Mouse (Mus musculus): ENCODE data around the gene Il17d. TPM values are rescaled to one million over a fixed set of nuclear protein-coding genes. Genes with fewer than 3 reads are reported as not detected.

The Il17d gene
- polyA plus RNA-seq, 1 experiment from 2014 or later, result 5.0 TPM

- Histone ChIP-seq H3K4me2 (ENCODE audit: low read length) (no peak overlapping the region), H3K9ac (replicated peaks; ENCODE audit: low read depth, low read length) (no peak overlapping the region), H3K27me3 (replicated peaks; ENCODE audit: control insufficient read depth, insufficient read depth, low read length) (no peaks in the 10 kb centered on the region), H3K9me3 (ENCODE audit: control insufficient read depth, low read length) (no peaks in the 10 kb centered on the region), H3K4me1 (replicated peaks; ENCODE audit: control insufficient read depth, insufficient read depth, low read length) (no peaks in the 10 kb centered on the region), H3K4me3 (replicated peaks; ENCODE audit: low read length) (no peak overlapping the region), H3K36me3 (ENCODE audit: control insufficient read depth, insufficient read depth) (no peaks in the 10 kb centered on the region), H3K27ac (ENCODE audit: low read length) (no peak overlapping the region)
- ATAC-seq, result no peak
- WGBS, result 90% methylated on average over 7 of the region's 7 CpGs
Measured at GRCm38 (mm10) chr14:57517001-57517400, 7.6 kb upstream of the Il17d start.

GRCm38 (mm10) chr14:57523762-57524161, 815 bp upstream of the Il17d start:
- peaks cover 9% of the 10 kb centered on the region for H3K4me1 ChIP-seq (replicated peaks; ENCODE audit: control insufficient read depth, insufficient read depth, low read length)
- H3K36me3 ChIP-seq (ENCODE audit: control insufficient read depth, insufficient read depth), result no peaks in the 10 kb centered on the region
- no peak for ATAC-seq
- no peaks in the 10 kb centered on the region for H3K9me3 ChIP-seq (ENCODE audit: control insufficient read depth, low read length)
- WGBS, result 60% methylated on average over 9 of the region's 9 CpGs
- no peak overlapping the region for H3K27ac ChIP-seq (ENCODE audit: low read length)
- no peak overlapping the region for H3K9ac ChIP-seq (replicated peaks; ENCODE audit: low read depth, low read length)
- H3K4me3 ChIP-seq (replicated peaks; ENCODE audit: low read length), result no peak overlapping the region
- H3K27me3 ChIP-seq (replicated peaks; ENCODE audit: control insufficient read depth, insufficient read depth, low read length), result no peaks in the 10 kb centered on the region
- no peak overlapping the region for H3K4me2 ChIP-seq (ENCODE audit: low read length)

GRCm38 (mm10) chr14:57525388-57526049, 942 bp downstream of the Il17d start:
- Histone ChIP-seq H3K9me3 (ENCODE audit: control insufficient read depth, low read length) (no peaks in the 10 kb centered on the region), H3K4me3 (replicated peaks; ENCODE audit: low read length) (peak overlapping the region; percentile 77), H3K36me3 (ENCODE audit: control insufficient read depth, insufficient read depth) (no peaks in the 10 kb centered on the region), H3K27ac (ENCODE audit: low read length) (peak overlapping the region; percentile 50; the same call in 1 of the 2 replicates), H3K4me2 (ENCODE audit: low read length) (peak overlapping the region; percentile 61), H3K9ac (replicated peaks; ENCODE audit: low read depth, low read length) (peak overlapping the region; percentile 80), H3K4me1 (replicated peaks; ENCODE audit: control insufficient read depth, insufficient read depth, low read length) (peaks cover 9% of the 10 kb centered on the region), H3K27me3 (replicated peaks; ENCODE audit: control insufficient read depth, insufficient read depth, low read length) (no peaks in the 10 kb centered on the region)
- WGBS, result 2% methylated on average over 44 of the region's 60 CpGs
- peak; percentile 76 for ATAC-seq

GRCm38 (mm10) chr14:57526050-57526623, 1.6 kb downstream of the Il17d start:
- no peaks in the 10 kb centered on the region for H3K27me3 ChIP-seq (replicated peaks; ENCODE audit: control insufficient read depth, insufficient read depth, low read length)
- no peaks in the 10 kb centered on the region for H3K9me3 ChIP-seq (ENCODE audit: control insufficient read depth, low read length)
- peak overlapping the region; percentile 61 for H3K4me2 ChIP-seq (ENCODE audit: low read length)
- H3K36me3 ChIP-seq (ENCODE audit: control insufficient read depth, insufficient read depth), result no peaks in the 10 kb centered on the region
- peaks cover 9% of the 10 kb centered on the region for H3K4me1 ChIP-seq (replicated peaks; ENCODE audit: control insufficient read depth, insufficient read depth, low read length)
- 56% methylated on average over 10 of the region's 10 CpGs for WGBS
- H3K4me3 ChIP-seq (replicated peaks; ENCODE audit: low read length), result peak overlapping the region; percentile 77
- no peak overlapping the region for H3K9ac ChIP-seq (replicated peaks; ENCODE audit: low read depth, low read length)
- peak; percentile 14 for ATAC-seq
- no peak overlapping the region for H3K27ac ChIP-seq (ENCODE audit: low read length)

GRCm38 (mm10) chr14:57527122-57527521, 2.5 kb downstream of the Il17d start:
- no peaks in the 10 kb centered on the region for H3K9me3 ChIP-seq (ENCODE audit: control insufficient read depth, low read length)
- ATAC-seq, result no peak
- H3K36me3 ChIP-seq (ENCODE audit: control insufficient read depth, insufficient read depth), result no peaks in the 10 kb centered on the region
- no peaks in the 10 kb centered on the region for H3K27me3 ChIP-seq (replicated peaks; ENCODE audit: control insufficient read depth, insufficient read depth, low read length)
- H3K27ac ChIP-seq (ENCODE audit: low read length), result no peak overlapping the region
- no peak overlapping the region for H3K9ac ChIP-seq (replicated peaks; ENCODE audit: low read depth, low read length)
- no peak overlapping the region for H3K4me2 ChIP-seq (ENCODE audit: low read length)
- WGBS, result 55% methylated on average over 7 of the region's 7 CpGs
- peaks cover 9% of the 10 kb centered on the region for H3K4me1 ChIP-seq (replicated peaks; ENCODE audit: control insufficient read depth, insufficient read depth, low read length)
- no peak overlapping the region for H3K4me3 ChIP-seq (replicated peaks; ENCODE audit: low read length)

- H3K9me3 ChIP-seq (ENCODE audit: control insufficient read depth, low read length), result no peaks in the 10 kb centered on the region
- no peak overlapping the region for H3K4me3 ChIP-seq (replicated peaks; ENCODE audit: low read length)
- H3K9ac ChIP-seq (replicated peaks; ENCODE audit: low read depth, low read length), result no peak overlapping the region
- H3K27me3 ChIP-seq (replicated peaks; ENCODE audit: control insufficient read depth, insufficient read depth, low read length), result no peaks in the 10 kb centered on the region
- no peak overlapping the region for H3K27ac ChIP-seq (ENCODE audit: low read length)
- WGBS, result 50% methylated on average over 2 of the region's 2 CpGs
- no peaks in the 10 kb centered on the region for H3K36me3 ChIP-seq (ENCODE audit: control insufficient read depth, insufficient read depth)
- peaks cover 9% of the 10 kb centered on the region for H3K4me1 ChIP-seq (replicated peaks; ENCODE audit: control insufficient read depth, insufficient read depth, low read length)
- H3K4me2 ChIP-seq (ENCODE audit: low read length), result no peak overlapping the region
- ATAC-seq, result no peak
Measured at GRCm38 (mm10) chr14:57527598-57527997, 3.0 kb downstream of the Il17d start.

GRCm38 (mm10) chr14:57529086-57529785, 4.7 kb downstream of the Il17d start:
- Histone ChIP-seq H3K27ac (ENCODE audit: low read length) (no peak overlapping the region), H3K4me3 (replicated peaks; ENCODE audit: low read length) (no peak overlapping the region), H3K36me3 (ENCODE audit: control insufficient read depth, insufficient read depth) (no peaks in the 10 kb centered on the region), H3K4me1 (replicated peaks; ENCODE audit: control insufficient read depth, insufficient read depth, low read length) (peaks cover 12% of the 10 kb centered on the region), H3K9ac (replicated peaks; ENCODE audit: low read depth, low read length) (no peak overlapping the region), H3K9me3 (ENCODE audit: control insufficient read depth, low read length) (no peaks in the 10 kb centered on the region), H3K4me2 (ENCODE audit: low read length) (no peak overlapping the region), H3K27me3 (replicated peaks; ENCODE audit: control insufficient read depth, insufficient read depth, low read length) (no peaks in the 10 kb centered on the region)
- WGBS, result 48% methylated on average over 10 of the region's 10 CpGs
- no peak for ATAC-seq

- no peak overlapping the region for H3K27ac ChIP-seq (ENCODE audit: low read length)
- no peaks in the 10 kb centered on the region for H3K36me3 ChIP-seq (ENCODE audit: control insufficient read depth, insufficient read depth)
- H3K4me2 ChIP-seq (ENCODE audit: low read length), result no peak overlapping the region
- WGBS, result 69% methylated on average over 5 of the region's 5 CpGs
- no peak overlapping the region for H3K4me3 ChIP-seq (replicated peaks; ENCODE audit: low read length)
- H3K9ac ChIP-seq (replicated peaks; ENCODE audit: low read depth, low read length), result no peak overlapping the region
- no peak for ATAC-seq
- no peaks in the 10 kb centered on the region for H3K27me3 ChIP-seq (replicated peaks; ENCODE audit: control insufficient read depth, insufficient read depth, low read length)
- no peaks in the 10 kb centered on the region for H3K9me3 ChIP-seq (ENCODE audit: control insufficient read depth, low read length)
- H3K4me1 ChIP-seq (replicated peaks; ENCODE audit: control insufficient read depth, insufficient read depth, low read length), result peaks cover 13% of the 10 kb centered on the region
Measured at GRCm38 (mm10) chr14:57529786-57530515, 5.4 kb downstream of the Il17d start.

GRCm38 (mm10) chr14:57532577-57532976, 8.0 kb downstream of the Il17d start:
- no peak overlapping the region for H3K4me2 ChIP-seq (ENCODE audit: low read length)
- H3K9me3 ChIP-seq (ENCODE audit: control insufficient read depth, low read length), result no peaks in the 10 kb centered on the region
- H3K27me3 ChIP-seq (replicated peaks; ENCODE audit: control insufficient read depth, insufficient read depth, low read length), result no peaks in the 10 kb centered on the region
- no peak overlapping the region for H3K27ac ChIP-seq (ENCODE audit: low read length)
- no peak overlapping the region for H3K4me3 ChIP-seq (replicated peaks; ENCODE audit: low read length)
- H3K4me1 ChIP-seq (replicated peaks; ENCODE audit: control insufficient read depth, insufficient read depth, low read length), result peaks cover 29% of the 10 kb centered on the region
- H3K36me3 ChIP-seq (ENCODE audit: control insufficient read depth, insufficient read depth), result no peaks in the 10 kb centered on the region
- 90% methylated on average over 3 of the region's 3 CpGs for WGBS
- no peak for ATAC-seq
- H3K9ac ChIP-seq (replicated peaks; ENCODE audit: low read depth, low read length), result no peak overlapping the region
